Mouse (Mus musculus) 3134 (cell line): ENCODE measurements around the gene Gm13696.

Experiments used
- DNase-seq: peaks from one replicate; pipeline ENCODE4 v3.0.0-alpha.2; 2011; ENCODE audit warnings: low spot score; ENCODE audit not compliant: insufficient read length; ENCODE audit errors: extremely low read depth

Gene Gm13696

DNA sequence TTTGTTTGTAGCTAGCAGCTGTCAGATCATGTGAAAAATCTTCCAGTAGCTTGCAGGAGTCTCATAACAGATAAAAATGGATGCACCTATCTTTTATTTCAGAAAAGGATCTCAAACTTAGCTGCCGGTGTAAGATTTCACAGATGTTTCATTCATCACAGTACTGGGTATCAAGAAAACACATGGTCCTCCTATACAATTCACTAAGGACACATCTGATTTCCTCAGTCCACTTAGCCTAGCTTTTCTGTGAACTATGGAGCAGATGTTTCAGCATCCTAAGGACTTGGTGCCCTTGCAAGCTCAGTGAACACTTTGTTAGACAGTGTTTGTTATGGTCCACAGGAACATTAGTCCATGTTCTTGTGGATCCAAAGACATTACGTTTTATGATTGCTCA is 50.4 kb downstream of the Gm13696 start:
- DNase-seq, result no peak
